Mouse (Mus musculus) small intestine, adult 2 months (tissue): ENCODE measurements around the gene Akr1b10.

Source experiments
- CTCF ChIP-seq: fragments of 200-500 bp; IDR thresholded peaks from 2 replicates; pipeline ENCODE4 v1.5.1; 2012; ENCODE audit warnings: low read depth, mild to moderate bottlenecking, control low read depth, inconsistent platforms, low read length, moderate library complexity, mixed read lengths; ENCODE audit not compliant: insufficient replicate concordance, insufficient read length; ENCODE audit errors: extremely low read depth
- POLR2A ChIP-seq: fragments of 200-500 bp; IDR thresholded peaks from 2 replicates; pipeline ENCODE4 v1.6.1; 2012; ENCODE audit warnings: low read depth, mild to moderate bottlenecking, control low read depth, inconsistent platforms, low read length, moderate library complexity

DNA sequence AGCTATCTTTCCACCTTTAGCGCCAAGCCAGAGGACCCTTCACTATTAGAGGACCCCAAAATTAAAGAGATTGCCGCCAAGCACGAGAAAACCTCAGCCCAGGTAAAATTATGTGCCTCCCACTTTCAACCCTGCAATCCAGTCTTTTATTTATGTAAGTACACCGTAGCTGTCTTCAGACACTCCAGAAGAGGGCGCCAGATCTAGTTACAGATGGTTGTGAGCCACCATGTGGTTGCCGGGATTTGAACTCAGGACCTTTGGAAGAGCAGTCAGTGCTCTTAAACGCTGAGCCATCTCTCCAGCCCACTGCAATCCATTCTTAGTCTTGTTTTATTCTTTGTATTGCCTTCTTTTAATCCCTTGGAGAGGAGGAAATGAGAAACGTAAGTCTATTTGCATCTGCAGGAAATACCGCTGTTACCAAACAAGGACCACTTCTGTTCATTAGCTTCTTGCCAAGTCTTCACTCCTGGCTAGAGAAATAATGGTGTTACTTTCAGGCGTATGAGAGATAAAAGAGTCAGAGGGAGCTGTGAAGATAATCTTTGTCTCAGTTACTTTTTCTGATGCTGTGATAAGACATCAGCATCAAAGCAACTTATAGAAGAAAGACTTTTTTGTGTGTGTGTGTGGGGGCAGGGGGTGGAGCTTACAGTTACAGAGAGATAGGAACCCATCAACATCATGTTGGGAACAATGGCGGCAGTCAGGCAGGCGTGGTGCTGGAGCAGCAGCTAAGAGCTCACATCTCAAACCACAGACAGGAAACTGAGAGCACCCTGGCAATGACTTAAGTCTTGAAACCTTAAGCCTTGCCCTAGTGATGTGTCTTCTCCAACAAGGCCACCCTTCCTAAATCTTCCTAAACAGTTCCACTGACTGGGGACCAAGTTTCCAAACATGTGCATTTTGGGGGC is 19.5 kb upstream of the Akr1b10 start:
- TF ChIP-seq CTCF (peak; percentile 9; the same call in 1 of the 2 replicates), POLR2A (no peak)
